Mouse (Mus musculus): ENCODE data around the gene Sox5.

The Sox5 gene

GRCm38 (mm10) chr6:144044381-144044780, 737.4 kb downstream of the Sox5 start:
- DNase-seq (ENCODE audit: low read depth, low spot score), result no peak

GRCm38 (mm10) chr6:144042936-144043335, 738.8 kb downstream of the Sox5 start:
- no peak for DNase-seq (ENCODE audit: low read depth, low spot score)

GRCm38 (mm10) chr6:144041941-144042340, 739.8 kb downstream of the Sox5 start:
- DNase-seq (ENCODE audit: low read depth, low spot score), result no peak

- no peak for DNase-seq (ENCODE audit: low read depth, low spot score)
Observed at GRCm38 (mm10) chr6:144041188-144041587, 740.6 kb downstream of the Sox5 start.

GRCm38 (mm10) chr6:144040349-144040748, 741.4 kb downstream of the Sox5 start:
- no peak for DNase-seq (ENCODE audit: low read depth, low spot score)

GRCm38 (mm10) chr6:144039221-144039620, 742.6 kb downstream of the Sox5 start:
- no peak for DNase-seq (ENCODE audit: low read depth, low spot score)

- no peak for DNase-seq (ENCODE audit: low read depth, low spot score)
Observed at GRCm38 (mm10) chr6:144033191-144033590, 748.6 kb downstream of the Sox5 start.

- no peak for DNase-seq (ENCODE audit: low read depth, low spot score)
Observed at GRCm38 (mm10) chr6:144016929-144017328, 764.8 kb downstream of the Sox5 start.

GRCm38 (mm10) chr6:144011880-144012524, 769.8 kb downstream of the Sox5 start:
- no peak for DNase-seq (ENCODE audit: low read depth, low spot score)

GRCm38 (mm10) chr6:144010995-144011394, 770.8 kb downstream of the Sox5 start:
- no peak for DNase-seq (ENCODE audit: low read depth, low spot score)

GRCm38 (mm10) chr6:144010285-144010684, 771.5 kb downstream of the Sox5 start:
- no peak for DNase-seq (ENCODE audit: low read depth, low spot score)

GRCm38 (mm10) chr6:144005132-144005531, 776.6 kb downstream of the Sox5 start:
- no peak for DNase-seq (ENCODE audit: low read depth, low spot score)

GRCm38 (mm10) chr6:143998201-143998600, 783.6 kb downstream of the Sox5 start:
- DNase-seq (ENCODE audit: low read depth, low spot score), result no peak

GRCm38 (mm10) chr6:143997616-143998015, 784.2 kb downstream of the Sox5 start:
- no peak for DNase-seq (ENCODE audit: low read depth, low spot score)

- no peak for DNase-seq (ENCODE audit: low read depth, low spot score)
Observed at GRCm38 (mm10) chr6:143995046-143995445, 786.7 kb downstream of the Sox5 start.

- DNase-seq (ENCODE audit: low read depth, low spot score), result no peak
Observed at GRCm38 (mm10) chr6:143987548-143987947, 794.2 kb downstream of the Sox5 start.

GRCm38 (mm10) chr6:143980131-143980530, 801.6 kb downstream of the Sox5 start:
- DNase-seq (ENCODE audit: low read depth, low spot score), result no peak

- DNase-seq (ENCODE audit: low read depth, low spot score), result no peak
Observed at GRCm38 (mm10) chr6:143967724-143968400, 813.9 kb downstream of the Sox5 start.

- no peak for DNase-seq (ENCODE audit: low read depth, low spot score)
Observed at GRCm38 (mm10) chr6:143960487-143960886, 821.3 kb downstream of the Sox5 start.

- no peak for DNase-seq (ENCODE audit: low read depth, low spot score)
Observed at GRCm38 (mm10) chr6:143960081-143960480, 821.7 kb downstream of the Sox5 start.

GRCm38 (mm10) chr6:143958372-143958771, 823.4 kb downstream of the Sox5 start:
- no peak for DNase-seq (ENCODE audit: low read depth, low spot score)

GRCm38 (mm10) chr6:143957063-143957462, 824.7 kb downstream of the Sox5 start:
- DNase-seq (ENCODE audit: low read depth, low spot score), result peak; percentile 43

- no peak for DNase-seq (ENCODE audit: low read depth, low spot score)
Observed at GRCm38 (mm10) chr6:143948553-143949308, 833.0 kb downstream of the Sox5 start.
